Mouse (Mus musculus): ENCODE measurements around the gene Smco4. TPM values are rescaled to one million over a fixed set of nuclear protein-coding genes. Genes with fewer than 3 reads are reported as not detected.

The Smco4 gene
- polyA plus RNA-seq, 1 experiment from 2014 or later, result 4.1 TPM

GRCm38 (mm10) chr9:15529275-15529964 lies 36.2 kb downstream of the Smco4 start:
- Histone ChIP-seq H3K4me2 (no peak overlapping the region), H3K9ac (no peak overlapping the region), H3K27me3 (replicated peaks) (no peaks in the 10 kb centered on the region), H3K27ac (peak overlapping the region; percentile 62), H3K9me3 (no peaks in the 10 kb centered on the region), H3K36me3 (no peaks in the 10 kb centered on the region), H3K4me3 (replicated peaks) (no peak overlapping the region), H3K4me1 (peaks cover 32% of the 10 kb centered on the region)
- ATAC-seq (ENCODE audit: insufficient read depth, low FRiP score, low read depth), result peak; percentile 71
- WGBS, result 46% methylated on average over 8 of the region's 8 CpGs

- Histone ChIP-seq H3K4me3 (replicated peaks) (no peak overlapping the region), H3K4me2 (no peak overlapping the region), H3K4me1 (peaks cover 36% of the 10 kb centered on the region), H3K9ac (no peak overlapping the region), H3K9me3 (no peaks in the 10 kb centered on the region), H3K27me3 (replicated peaks) (no peaks in the 10 kb centered on the region), H3K36me3 (no peaks in the 10 kb centered on the region), H3K27ac (peak overlapping the region; percentile 62; the same call in 1 of the 2 replicates)
- 74% methylated on average over 2 of the region's 2 CpGs for WGBS
- no peak for ATAC-seq (ENCODE audit: insufficient read depth, low FRiP score, low read depth)
These were observed 36.7 kb downstream of the Smco4 start for GRCm38 (mm10) chr9:15529965-15530320.

GRCm38 (mm10) chr9:15531204-15531603 lies 38.0 kb downstream of the Smco4 start:
- peaks cover 33% of the 10 kb centered on the region for H3K4me1 ChIP-seq
- ATAC-seq (ENCODE audit: insufficient read depth, low FRiP score, low read depth), result no peak

GRCm38 (mm10) chr9:15533336-15534070 lies 40.3 kb downstream of the Smco4 start:
- H3K27me3 ChIP-seq (replicated peaks), result no peaks in the 10 kb centered on the region
- 76% methylated on average over 11 of the region's 11 CpGs for WGBS
- H3K4me1 ChIP-seq, result peaks cover 31% of the 10 kb centered on the region
- H3K4me3 ChIP-seq (replicated peaks), result no peak overlapping the region
- no peak for ATAC-seq (ENCODE audit: insufficient read depth, low FRiP score, low read depth)
- H3K9me3 ChIP-seq, result no peaks in the 10 kb centered on the region
- no peaks in the 10 kb centered on the region for H3K36me3 ChIP-seq
- no peak overlapping the region for H3K27ac ChIP-seq
- H3K9ac ChIP-seq, result no peak overlapping the region
- H3K4me2 ChIP-seq, result no peak overlapping the region

More at GRCm38 (mm10) chr9:15531204-15531603, 38.0 kb downstream of the Smco4 start:
- no peak overlapping the region for H3K9ac ChIP-seq
- no peaks in the 10 kb centered on the region for H3K36me3 ChIP-seq
- no peak overlapping the region for H3K4me3 ChIP-seq (replicated peaks)
- H3K27me3 ChIP-seq (replicated peaks), result no peaks in the 10 kb centered on the region
- 49% methylated on average over 5 of the region's 5 CpGs for WGBS
- H3K4me2 ChIP-seq, result no peak overlapping the region
- no peaks in the 10 kb centered on the region for H3K9me3 ChIP-seq
- 0 out of 2 replicates have a peak overlapping the region, but pooled peaks have one; percentile 5 for H3K27ac ChIP-seq

- Histone ChIP-seq H3K4me2 (no peak overlapping the region), H3K36me3 (no peaks in the 10 kb centered on the region), H3K4me3 (replicated peaks) (no peak overlapping the region), H3K9ac (no peak overlapping the region), H3K27me3 (replicated peaks) (no peaks in the 10 kb centered on the region), H3K4me1 (peaks cover 25% of the 10 kb centered on the region), H3K9me3 (no peaks in the 10 kb centered on the region), H3K27ac (no peak overlapping the region)
- 78% methylated on average over 2 of the region's 2 CpGs for WGBS
- no peak for ATAC-seq (ENCODE audit: insufficient read depth, low FRiP score, low read depth)
These were observed 40.9 kb downstream of the Smco4 start for GRCm38 (mm10) chr9:15534110-15534509.

GRCm38 (mm10) chr9:15535418-15535817 lies 42.2 kb downstream of the Smco4 start:
- no peak overlapping the region for H3K4me3 ChIP-seq (replicated peaks)
- H3K36me3 ChIP-seq, result no peaks in the 10 kb centered on the region
- H3K27me3 ChIP-seq (replicated peaks), result no peaks in the 10 kb centered on the region
- H3K9me3 ChIP-seq, result no peaks in the 10 kb centered on the region
- no peak; the same call in 1 of the 2 replicates for ATAC-seq (ENCODE audit: insufficient read depth, low FRiP score, low read depth)
- no peak overlapping the region for H3K4me2 ChIP-seq
- H3K9ac ChIP-seq, result no peak overlapping the region
- no peak overlapping the region for H3K27ac ChIP-seq
- WGBS, result 41% methylated on average over 5 of the region's 5 CpGs
- peaks cover 14% of the 10 kb centered on the region for H3K4me1 ChIP-seq

- H3K4me2 ChIP-seq, result no peak overlapping the region
- no peaks in the 10 kb centered on the region for H3K27me3 ChIP-seq (replicated peaks)
- H3K36me3 ChIP-seq, result no peaks in the 10 kb centered on the region
- no peaks in the 10 kb centered on the region for H3K9me3 ChIP-seq
- H3K4me1 ChIP-seq, result peaks cover 16% of the 10 kb centered on the region
- no peak overlapping the region for H3K9ac ChIP-seq
- ATAC-seq (ENCODE audit: insufficient read depth, low FRiP score, low read depth), result no peak
- no peak overlapping the region for H3K27ac ChIP-seq
- WGBS, result 89% methylated on average over 5 of the region's 5 CpGs
- no peak overlapping the region for H3K4me3 ChIP-seq (replicated peaks)
These were observed 43.7 kb downstream of the Smco4 start for GRCm38 (mm10) chr9:15536861-15537426.

GRCm38 (mm10) chr9:15537455-15538048 lies 44.3 kb downstream of the Smco4 start:
- peaks cover 16% of the 10 kb centered on the region for H3K4me1 ChIP-seq
- no peak for ATAC-seq (ENCODE audit: insufficient read depth, low FRiP score, low read depth)
- H3K9ac ChIP-seq, result no peak overlapping the region
- no peaks in the 10 kb centered on the region for H3K27me3 ChIP-seq (replicated peaks)
- H3K4me2 ChIP-seq, result no peak overlapping the region
- H3K36me3 ChIP-seq, result no peaks in the 10 kb centered on the region
- no peak overlapping the region for H3K4me3 ChIP-seq (replicated peaks)
- H3K27ac ChIP-seq, result no peak overlapping the region
- 90% methylated on average over 3 of the region's 3 CpGs for WGBS
- H3K9me3 ChIP-seq, result no peaks in the 10 kb centered on the region

- Histone ChIP-seq H3K27me3 (replicated peaks) (no peaks in the 10 kb centered on the region), H3K9ac (no peak overlapping the region), H3K36me3 (no peaks in the 10 kb centered on the region), H3K4me2 (no peak overlapping the region), H3K9me3 (no peaks in the 10 kb centered on the region), H3K27ac (no peak overlapping the region), H3K4me1 (peaks cover 16% of the 10 kb centered on the region), H3K4me3 (replicated peaks) (no peak overlapping the region)
- no peak for ATAC-seq (ENCODE audit: insufficient read depth, low FRiP score, low read depth)
- 80% methylated on average over 8 of the region's 8 CpGs for WGBS
These were observed 45.8 kb downstream of the Smco4 start for GRCm38 (mm10) chr9:15538979-15539533.

- Histone ChIP-seq H3K4me1 (peaks cover 6% of the 10 kb centered on the region; the same call in 1 of the 2 replicates), H3K27ac (peak overlapping the region; percentile 35; the same call in 1 of the 2 replicates), H3K36me3 (no peaks in the 10 kb centered on the region), H3K9ac (no peak overlapping the region), H3K4me2 (no peak overlapping the region), H3K9me3 (no peaks in the 10 kb centered on the region), H3K4me3 (replicated peaks) (no peak overlapping the region), H3K27me3 (replicated peaks) (no peaks in the 10 kb centered on the region)
- 48% methylated on average over 5 of the region's 5 CpGs for WGBS
- peak; percentile 68; the same call in 1 of the 2 replicates for ATAC-seq (ENCODE audit: insufficient read depth, low FRiP score, low read depth)
These were observed 48.6 kb downstream of the Smco4 start for GRCm38 (mm10) chr9:15541735-15542354.

GRCm38 (mm10) chr9:15550461-15550961 lies 57.3 kb downstream of the Smco4 start:
- H3K27ac ChIP-seq, result no peak overlapping the region
- H3K27me3 ChIP-seq (replicated peaks), result no peaks in the 10 kb centered on the region
- no peaks in the 10 kb centered on the region for H3K4me1 ChIP-seq
- no peak for ATAC-seq (ENCODE audit: insufficient read depth, low FRiP score, low read depth)
- no peaks in the 10 kb centered on the region for H3K9me3 ChIP-seq
- WGBS, result 64% methylated on average over 4 of the region's 4 CpGs
- H3K4me2 ChIP-seq, result no peak overlapping the region
- no peaks in the 10 kb centered on the region for H3K36me3 ChIP-seq
- H3K4me3 ChIP-seq (replicated peaks), result no peak overlapping the region
- H3K9ac ChIP-seq, result no peak overlapping the region
